Mouse (Mus musculus) small intestine, adult 2 months (tissue): Measurements from ENCODE around the gene Ccdc136.

Experiments used
- CTCF ChIP-seq: fragments of 200-500 bp; IDR thresholded peaks from 2 replicates; pipeline ENCODE4 v1.5.1; 2012; ENCODE audit warnings: low read depth, mild to moderate bottlenecking, control low read depth, inconsistent platforms, low read length, moderate library complexity, mixed read lengths; ENCODE audit not compliant: insufficient replicate concordance, insufficient read length; ENCODE audit errors: extremely low read depth
- POLR2A ChIP-seq: fragments of 200-500 bp; IDR thresholded peaks from 2 replicates; pipeline ENCODE4 v1.6.1; 2012; ENCODE audit warnings: low read depth, mild to moderate bottlenecking, control low read depth, inconsistent platforms, low read length, moderate library complexity

DNA sequence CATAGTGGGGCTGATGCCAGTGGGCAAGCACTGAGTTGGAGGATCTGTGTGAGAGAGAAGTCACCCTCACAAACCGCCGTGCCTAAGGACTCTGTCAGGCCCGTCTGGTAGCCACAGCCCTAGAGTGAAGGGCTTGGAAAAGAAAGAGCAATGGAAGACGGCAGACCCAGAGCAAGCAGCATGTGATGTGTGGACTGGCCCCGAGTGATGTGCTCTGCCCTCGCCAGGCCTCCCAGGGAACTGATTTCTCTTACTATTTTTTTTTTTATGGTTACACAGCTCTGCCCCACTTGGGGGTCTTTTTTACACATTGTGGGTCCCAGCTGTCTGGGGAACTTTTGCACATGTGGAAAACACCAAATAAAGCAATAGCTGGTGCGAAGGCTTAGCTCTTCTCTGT lies 65.4 kb downstream of the Ccdc136 start:
- no peak for TF ChIP-seq CTCF
- no peak for TF ChIP-seq POLR2A
